Mouse (Mus musculus): ENCODE measurements around the gene Mmel1. TPM values are rescaled to one million over a fixed set of nuclear protein-coding genes. Genes with fewer than 3 reads are reported as not detected.

Gene Mmel1
- total RNA-seq, 2 experiments from 2014 or later, result 0.10 to 0.13 TPM

DNA sequence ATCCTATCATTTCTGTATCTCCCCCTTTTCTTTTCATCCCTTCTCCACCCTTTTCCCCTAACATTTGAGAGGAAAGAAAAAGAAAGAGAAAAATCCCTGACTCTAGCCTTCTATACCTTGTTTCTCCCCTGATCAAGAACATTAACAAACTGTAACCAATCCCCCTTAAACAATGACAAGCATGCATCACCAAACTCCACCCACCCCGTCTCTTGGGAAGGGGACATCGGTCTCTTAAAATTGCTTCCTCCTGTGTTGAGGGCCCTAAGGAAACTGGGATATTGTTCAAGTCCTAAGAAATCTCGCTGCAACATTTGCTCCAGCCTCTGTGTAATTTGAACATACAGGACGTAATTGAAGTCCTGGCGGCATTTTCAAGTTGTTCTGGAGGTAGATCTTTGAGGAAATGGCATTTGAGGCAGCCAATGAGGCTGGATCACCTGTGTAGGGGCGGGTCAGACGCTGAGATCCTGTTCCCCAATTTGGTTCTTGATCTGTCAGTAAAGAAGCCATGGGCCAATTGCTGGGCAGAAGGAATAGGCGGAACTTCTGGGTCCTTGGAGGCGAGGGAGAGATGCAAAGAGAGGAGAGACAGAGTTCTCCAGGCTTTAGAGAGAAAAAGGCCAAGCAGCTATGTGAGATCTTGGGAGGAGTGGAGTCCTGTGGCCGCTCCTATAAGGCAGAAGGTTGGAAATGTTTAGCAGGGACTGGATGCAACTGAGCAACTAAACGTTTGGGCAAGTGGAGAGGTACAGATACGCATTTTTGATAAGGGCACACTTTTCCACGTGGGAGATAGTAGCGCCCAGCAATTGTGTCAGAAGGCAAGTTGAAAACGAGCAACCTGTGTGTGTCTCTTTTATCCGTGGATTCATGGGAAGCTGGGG, 35.0 kb downstream of the Mmel1 start:
- DNase-seq, result peak; percentile 73 to 85

- peak; percentile 62 to 84 for DNase-seq
These were observed 38.4 kb downstream of the Mmel1 start for GRCm38 (mm10) chr4:154907833-154908232.

DNA sequence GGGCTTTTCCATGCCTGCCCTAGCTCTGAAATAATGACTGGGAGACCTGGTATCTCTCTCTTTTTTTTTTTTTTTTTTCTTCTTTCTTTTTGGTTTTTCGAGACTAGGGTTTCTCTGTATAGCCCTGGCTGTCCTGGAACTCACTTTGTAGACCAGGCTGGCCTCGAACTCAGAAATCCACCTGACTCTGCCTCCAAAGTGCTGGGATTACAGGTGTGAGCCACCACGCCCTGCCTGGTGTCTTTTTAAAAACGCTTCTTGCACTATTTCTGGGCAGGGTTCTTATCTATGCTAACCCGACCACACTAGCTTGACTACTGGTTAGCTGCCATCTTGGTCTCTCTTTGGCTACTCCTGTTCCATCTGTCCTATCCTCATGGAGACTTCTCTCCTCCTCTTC, 39.1 kb downstream of the Mmel1 start:
- no peak for DNase-seq

DNA sequence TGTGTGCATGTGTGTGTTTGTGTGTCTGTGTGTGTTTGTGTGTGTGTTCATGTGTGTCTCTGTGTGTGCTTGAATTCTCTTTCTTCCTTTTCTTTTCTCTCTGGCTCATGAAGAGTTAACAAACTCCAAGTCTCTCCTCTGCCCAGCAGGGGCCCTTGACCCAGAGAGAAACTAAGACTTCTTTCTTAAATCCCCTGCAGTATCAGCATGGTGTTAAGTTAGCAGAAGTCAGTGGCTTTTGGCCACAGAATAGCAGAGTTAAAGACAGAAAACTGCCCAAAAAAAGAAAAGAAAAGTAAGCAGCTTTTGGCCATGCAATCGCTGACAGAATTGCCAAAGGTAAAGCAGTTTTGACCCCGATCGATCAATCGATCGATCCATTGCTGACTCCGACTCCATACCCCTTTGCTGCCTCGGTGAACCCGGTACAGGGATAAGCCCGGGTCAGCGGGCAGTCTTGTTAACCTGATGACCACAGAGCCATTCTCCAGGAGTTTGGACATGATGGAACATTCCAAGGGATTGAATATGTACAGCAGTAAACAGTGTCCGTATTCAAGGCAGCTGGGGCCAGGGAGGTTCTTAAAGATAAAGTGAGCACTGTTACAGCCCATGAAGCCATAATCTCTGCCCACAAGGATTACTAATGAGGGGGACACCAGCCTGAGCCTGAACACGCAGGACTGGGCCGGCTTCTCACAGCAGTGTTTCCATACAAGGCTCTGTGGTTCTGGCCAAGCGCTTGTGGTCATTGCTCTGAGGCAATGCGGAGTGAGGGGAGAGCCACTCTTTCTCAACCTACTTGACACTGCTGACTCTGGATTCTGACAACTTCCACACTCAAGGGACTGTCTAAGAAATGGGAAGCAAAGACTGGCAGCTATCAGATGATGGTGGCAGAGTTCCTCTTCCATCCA, 41.5 kb downstream of the Mmel1 start:
- DNase-seq, result peak; percentile 32 to 58

GRCm38 (mm10) chr4:154911644-154912043, 42.3 kb downstream of the Mmel1 start:
- no peak for DNase-seq

- no peak for DNase-seq
These were observed 44.5 kb downstream of the Mmel1 start for GRCm38 (mm10) chr4:154913845-154914244.

GRCm38 (mm10) chr4:154914252-154914651, 44.9 kb downstream of the Mmel1 start:
- DNase-seq, result no peak

GRCm38 (mm10) chr4:154914707-154915106, 45.3 kb downstream of the Mmel1 start:
- no peak for DNase-seq

DNA sequence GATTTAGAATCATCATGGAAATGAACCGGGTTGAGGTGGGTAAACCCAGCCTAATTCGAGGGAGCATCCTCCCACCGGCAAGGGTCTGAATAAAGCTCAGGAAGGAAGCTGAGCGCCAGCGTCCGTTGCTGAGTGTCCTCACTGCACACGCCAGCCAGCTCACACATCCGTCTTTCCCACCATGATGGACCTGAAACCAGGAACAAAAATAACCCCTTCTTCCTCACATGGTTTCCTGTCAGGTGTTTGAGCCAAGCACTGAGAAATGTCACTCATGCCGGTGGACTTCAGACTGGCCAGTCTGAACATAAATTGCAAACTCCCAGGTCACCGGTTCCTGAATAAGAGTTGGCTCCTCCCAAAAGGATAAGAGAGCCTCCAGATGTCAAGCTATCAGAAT, 45.9 kb downstream of the Mmel1 start:
- no peak for DNase-seq

DNA sequence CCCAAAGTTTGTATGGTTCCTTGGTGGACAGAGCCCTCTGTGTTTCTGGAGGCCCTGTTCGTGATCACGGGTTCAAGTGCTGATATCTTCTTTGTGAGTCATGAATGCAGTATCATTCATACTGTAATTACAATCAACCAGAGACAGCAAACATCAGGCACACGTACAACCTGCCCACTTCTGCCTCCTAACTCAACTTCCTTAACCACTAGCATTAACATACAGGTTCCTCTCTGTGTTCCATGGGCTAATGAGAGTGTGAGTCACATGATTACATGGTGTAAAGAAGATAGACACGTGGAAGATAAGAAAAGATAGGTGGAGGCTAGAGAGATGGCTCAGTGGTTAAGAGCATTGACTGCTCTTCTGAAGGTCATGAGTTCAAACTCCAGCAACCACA, 47.3 kb downstream of the Mmel1 start:
- DNase-seq, result no peak

DNA sequence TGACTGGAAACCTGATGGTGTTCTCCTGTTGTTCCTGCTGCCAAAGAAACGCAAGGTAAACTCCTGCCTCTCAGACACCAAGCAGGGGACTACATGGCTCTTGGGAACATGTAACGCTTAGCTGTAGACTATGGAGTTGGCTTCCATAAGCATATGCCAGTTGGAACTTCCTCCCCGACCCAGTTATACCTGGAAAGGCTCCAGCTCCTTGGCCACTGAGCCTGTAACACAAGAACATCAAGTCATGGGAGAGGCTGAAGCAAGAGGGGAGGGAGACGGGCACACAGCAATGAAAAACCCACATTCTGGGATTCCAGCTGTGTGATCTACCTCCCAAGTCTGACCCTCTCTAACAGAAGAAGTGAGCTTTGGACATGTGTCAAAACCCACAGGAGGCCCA, 52.9 kb downstream of the Mmel1 start:
- no peak for DNase-seq

- no peak for DNase-seq
These were observed 53.5 kb downstream of the Mmel1 start for GRCm38 (mm10) chr4:154922931-154923330.

- peak in 1 of 2 experiments; percentile 53 for DNase-seq
These were observed 56.0 kb downstream of the Mmel1 start for GRCm38 (mm10) chr4:154925413-154925812.

DNA sequence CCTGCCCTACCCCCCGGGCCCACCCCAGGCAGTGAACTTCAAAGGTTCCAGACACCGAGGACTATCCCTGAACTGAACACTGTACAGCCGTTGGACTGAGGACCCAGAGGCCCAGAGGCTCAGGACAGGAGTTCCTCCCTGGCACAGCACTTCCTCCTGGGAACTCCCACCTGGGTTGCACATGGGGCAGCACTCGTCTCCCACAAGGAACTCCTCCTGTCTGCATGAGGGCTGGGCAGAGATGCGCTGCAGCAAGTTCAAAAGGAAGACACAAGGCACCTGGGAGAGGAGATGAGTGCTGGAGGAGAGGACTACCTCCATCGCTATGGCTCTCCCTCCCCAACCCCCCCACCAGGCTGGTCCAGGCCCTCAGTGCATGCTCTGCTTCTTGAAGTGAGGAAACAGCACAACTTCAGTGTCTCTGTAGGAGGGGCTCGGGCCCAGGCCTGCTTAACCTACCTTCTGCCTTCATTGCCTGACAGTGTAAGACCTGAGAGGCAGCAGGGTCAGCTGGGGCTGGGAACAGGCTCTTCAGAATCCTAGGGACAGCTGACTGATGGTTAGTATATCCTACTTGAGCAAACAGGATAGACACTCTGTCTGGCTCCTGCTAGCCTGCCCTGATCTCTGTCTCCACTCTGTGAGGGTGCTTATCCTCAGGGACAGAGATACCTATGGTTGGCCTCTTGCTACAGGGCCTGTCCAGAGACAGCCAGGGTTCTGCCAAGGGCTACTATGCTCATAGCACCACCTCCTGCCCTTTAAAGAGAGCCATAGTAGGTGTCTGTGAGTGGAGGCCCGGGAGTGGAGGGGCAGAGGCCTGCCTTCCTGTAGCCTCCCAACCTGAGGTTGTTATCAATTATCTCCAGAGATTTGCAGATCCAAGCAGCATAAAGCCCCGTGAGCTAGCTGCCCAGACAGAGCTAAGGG, 57.8 kb downstream of the Mmel1 start:
- DNase-seq, result no peak

- peak; percentile 76 to 81 for DNase-seq
These were observed 58.5 kb downstream of the Mmel1 start for GRCm38 (mm10) chr4:154927899-154928337.

DNA sequence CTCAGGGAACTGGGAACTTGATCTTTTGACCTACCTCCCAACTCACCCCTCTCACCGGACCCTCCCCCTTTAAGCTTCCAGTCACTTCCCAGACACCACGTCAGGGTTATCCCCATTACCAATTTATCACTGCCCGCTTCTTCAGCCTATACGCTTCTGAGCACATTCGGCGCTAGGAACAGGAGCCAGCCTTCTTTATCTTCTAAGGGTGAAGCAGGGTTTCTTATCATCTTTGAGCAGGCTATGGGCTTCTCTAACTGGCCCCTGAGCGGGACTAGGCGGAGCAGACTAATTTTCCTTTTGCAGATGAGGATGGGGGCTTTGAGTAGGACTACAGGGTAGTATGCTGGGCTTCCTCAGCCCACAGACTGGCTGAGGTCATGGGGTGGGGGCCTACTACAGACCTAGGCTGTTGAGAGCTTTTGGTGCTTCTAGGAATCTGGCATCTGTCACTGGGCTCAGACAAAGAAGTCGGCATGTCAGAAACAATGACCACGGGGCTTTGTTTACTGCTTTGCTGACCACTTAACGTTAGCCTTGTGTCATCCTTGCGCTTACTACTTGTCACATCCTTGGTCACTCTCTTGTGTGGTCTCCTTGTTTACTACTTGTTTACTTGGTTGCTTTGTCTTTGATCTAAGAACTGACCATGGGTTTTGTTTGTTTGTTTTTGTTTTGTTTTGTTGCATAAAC, 59.2 kb downstream of the Mmel1 start, which contains the start of gene Tnfrsf14:
TSS of gene Tnfrsf14 (minus strand) at position 169 of the 693 bp plus-strand sequence.
- DNase-seq, result no peak

DNA sequence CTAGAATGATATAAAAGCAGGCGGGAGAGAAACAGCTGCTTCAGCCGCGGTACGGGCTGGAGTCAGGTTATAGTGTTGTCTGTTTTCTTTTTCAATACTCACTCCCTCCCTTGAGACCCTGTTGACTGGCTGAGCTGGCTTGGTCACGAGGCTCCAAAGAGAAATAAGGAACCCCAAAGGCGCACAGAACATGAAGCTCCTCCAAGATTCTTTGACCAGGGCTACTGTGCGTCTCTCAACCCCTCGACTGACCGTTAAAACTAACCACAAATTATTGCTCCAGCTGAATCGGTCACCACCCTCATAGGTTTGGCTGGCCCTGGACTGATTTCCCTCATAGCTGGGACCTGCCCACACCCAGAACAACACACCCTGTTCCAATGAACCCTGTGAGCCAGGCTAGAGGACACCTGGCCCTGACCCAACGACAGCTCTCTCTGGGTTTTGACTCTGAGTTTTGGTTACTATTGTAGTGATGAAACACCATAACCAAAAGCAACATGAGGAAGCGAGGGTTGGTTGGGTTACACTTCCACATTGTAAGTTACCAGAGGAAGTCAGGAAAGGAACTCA, 59.8 kb downstream of the Mmel1 start:
- DNase-seq, result peak; percentile 65 to 74

DNA sequence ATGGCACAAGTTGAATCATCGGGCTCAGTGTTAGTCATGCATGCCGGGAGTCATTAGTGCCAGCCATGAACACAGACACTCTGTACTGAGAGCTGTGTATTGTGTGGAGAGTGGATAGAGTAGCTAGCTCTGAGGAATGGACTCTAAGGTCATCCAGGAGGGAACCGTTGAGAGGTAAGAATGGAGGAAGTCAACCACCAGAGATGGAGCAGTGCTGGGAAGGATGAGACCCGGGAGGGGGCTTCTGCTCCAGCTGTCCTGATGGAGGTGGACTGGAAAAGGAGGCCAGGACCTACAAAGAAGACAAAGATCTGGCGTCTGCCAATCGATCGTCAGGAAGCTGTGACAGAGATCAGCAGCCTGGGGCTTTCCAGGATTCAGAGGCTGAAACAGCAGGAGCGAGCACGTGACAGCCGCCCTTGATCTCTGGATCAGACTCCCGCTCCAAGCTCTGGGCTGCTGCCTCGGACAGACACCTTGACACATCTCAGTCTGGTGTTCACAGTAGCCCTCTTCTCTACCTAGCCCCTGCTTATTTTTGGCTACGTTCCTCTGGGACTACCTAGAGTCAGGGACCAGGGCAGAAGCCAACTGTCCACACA, 64.0 kb downstream of the Mmel1 start:
- DNase-seq, result no peak

DNA sequence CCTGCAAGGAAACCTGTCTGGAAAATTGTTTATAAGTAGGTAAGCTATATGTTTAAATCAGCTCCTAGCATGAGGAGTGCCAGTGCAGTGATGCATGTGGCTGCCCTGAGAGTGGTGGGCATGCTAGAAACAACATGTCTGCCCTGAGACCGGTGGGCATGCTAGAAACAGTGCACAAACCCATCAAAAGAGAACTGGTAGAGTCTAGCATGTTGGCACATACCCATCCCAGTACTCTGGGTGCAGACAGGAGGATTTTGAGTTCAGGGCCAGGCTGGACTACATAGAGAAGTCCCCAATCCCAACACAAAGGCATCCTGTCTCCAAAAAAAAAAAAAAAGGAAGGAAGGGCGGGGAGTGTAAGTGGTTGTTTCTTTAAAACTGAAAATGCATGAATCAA, 65.4 kb downstream of the Mmel1 start:
- no peak for DNase-seq

DNA sequence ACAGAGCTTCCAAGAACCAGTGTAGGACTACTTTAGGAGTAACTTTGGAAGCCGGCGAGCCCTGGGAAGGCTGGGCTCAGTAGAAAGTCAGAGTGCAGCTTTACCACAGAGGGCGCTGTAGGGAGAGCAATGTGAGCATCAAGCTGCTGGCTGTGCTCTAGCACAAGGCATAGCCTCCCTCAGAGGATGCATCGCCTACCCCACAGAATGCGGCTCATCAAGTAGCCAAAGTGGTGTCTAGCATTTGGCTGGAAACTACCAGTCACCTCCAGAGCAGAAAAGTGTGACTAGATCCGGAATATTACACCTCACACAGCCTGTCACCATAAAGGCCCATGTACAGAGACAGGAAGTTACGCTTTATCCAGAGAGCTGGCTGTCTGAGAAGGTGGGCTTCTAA, 66.4 kb downstream of the Mmel1 start:
- no peak for DNase-seq
